Mouse (Mus musculus): ENCODE measurements around the gene Dync1h1. TPM values are rescaled to one million over a fixed set of nuclear protein-coding genes. Genes with fewer than 3 reads are reported as not detected.
A peak's percentile ranks its signal among the peaks of the same experiment; 100 is the strongest.

Dync1h1 gene
- polyA plus RNA-seq, 1 experiment from 2014 or later: 8.3 TPM

GRCm38 (mm10) chr12:110610713-110611112 lies 9.5 kb downstream of the Dync1h1 start:
- ATAC-seq: no peak
- WGBS (ENCODE audit: insufficient replicate concordance): 81% methylated on average over 2 of the region's 2 CpGs
- Histone ChIP-seq H3K9me3 (ENCODE audit: low read length) (no peaks in the 10 kb centered on the region), H3K4me2 (ENCODE audit: low read depth, low read length) (no peak overlapping the region), H3K27ac (ENCODE audit: low read depth) (no peak overlapping the region), H3K4me3 (ENCODE audit: low read depth, low read length) (no peak overlapping the region), H3K36me3 (replicated peaks; ENCODE audit: insufficient read depth, low read length) (peaks cover 28% of the 10 kb centered on the region), H3K4me1 (ENCODE audit: insufficient read depth) (peaks cover 4% of the 10 kb centered on the region; the same call in 1 of the 2 replicates), H3K9ac (replicated peaks) (no peak overlapping the region), H3K27me3 (ENCODE audit: insufficient read depth, low read length) (no peaks in the 10 kb centered on the region)
- DNase-seq: no peak
- TF ChIP-seq EP300 (IDR thresholded peaks at IDR 0.05; ENCODE audit: low read depth) (no peak), CTCF (IDR thresholded peaks at IDR 0.05; ENCODE audit: low read depth) (no peak)

DNA sequence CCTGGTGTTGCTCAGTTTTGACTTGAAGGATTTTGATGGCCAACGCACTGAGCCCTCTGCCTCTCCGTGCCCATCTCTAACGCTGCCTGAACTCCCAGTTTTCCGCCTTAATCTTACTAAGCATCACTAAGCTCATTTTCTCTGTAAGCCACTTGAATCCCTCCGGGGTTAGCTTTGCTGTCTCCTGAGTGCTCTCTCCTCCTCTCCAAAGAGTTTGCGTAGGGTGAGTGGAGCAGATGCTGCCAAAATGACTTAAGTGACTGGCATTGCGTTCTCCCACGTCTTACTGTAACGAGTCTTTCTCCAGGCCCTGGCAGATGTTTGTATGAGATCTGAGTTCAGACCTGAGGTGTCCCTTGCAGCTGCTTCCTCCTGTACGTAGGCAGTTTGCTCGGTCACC lies 28.8 kb downstream of the Dync1h1 start:
- peaks cover 97% of the 10 kb centered on the region for H3K36me3 ChIP-seq (replicated peaks; ENCODE audit: insufficient read depth, low read length)

GRCm38 (mm10) chr12:110636293-110636692 lies 35.0 kb downstream of the Dync1h1 start:
- Histone ChIP-seq H3K9me3 (ENCODE audit: low read length) (no peaks in the 10 kb centered on the region), H3K9ac (replicated peaks) (no peak overlapping the region), H3K36me3 (replicated peaks; ENCODE audit: insufficient read depth, low read length) (peaks cover 95% of the 10 kb centered on the region), H3K27ac (ENCODE audit: low read depth) (no peak overlapping the region), H3K4me2 (ENCODE audit: low read depth, low read length) (no peak overlapping the region), H3K27me3 (ENCODE audit: insufficient read depth, low read length) (no peaks in the 10 kb centered on the region), H3K4me1 (ENCODE audit: insufficient read depth) (no peaks in the 10 kb centered on the region), H3K4me3 (ENCODE audit: low read depth, low read length) (no peak overlapping the region)
- WGBS (ENCODE audit: insufficient replicate concordance): 91% methylated on average over 12 of the region's 12 CpGs
- no peak for ATAC-seq
- TF ChIP-seq EP300 (IDR thresholded peaks at IDR 0.05; ENCODE audit: low read depth) (no peak), CTCF (IDR thresholded peaks at IDR 0.05; ENCODE audit: low read depth) (no peak)
- no peak for DNase-seq

More for the DNA sequence above, 28.8 kb downstream of the Dync1h1 start:
- no peak for DNase-seq
- no peak for ATAC-seq
- no peak overlapping the region for H3K27ac ChIP-seq (ENCODE audit: low read depth)
- no peak for TF ChIP-seq CTCF (IDR thresholded peaks at IDR 0.05; ENCODE audit: low read depth)
- TF ChIP-seq EP300 (IDR thresholded peaks at IDR 0.05; ENCODE audit: low read depth): no peak
- no peak overlapping the region for H3K4me3 ChIP-seq (ENCODE audit: low read depth, low read length)
- no peak overlapping the region for H3K9ac ChIP-seq (replicated peaks)
- WGBS (ENCODE audit: insufficient replicate concordance): 89% methylated on average over 11 of the region's 11 CpGs
- no peaks in the 10 kb centered on the region for H3K4me1 ChIP-seq (ENCODE audit: insufficient read depth)
- no peak overlapping the region for H3K4me2 ChIP-seq (ENCODE audit: low read depth, low read length)
- H3K9me3 ChIP-seq (ENCODE audit: low read length): no peaks in the 10 kb centered on the region
- no peaks in the 10 kb centered on the region for H3K27me3 ChIP-seq (ENCODE audit: insufficient read depth, low read length)

GRCm38 (mm10) chr12:110637507-110638114 lies 36.4 kb downstream of the Dync1h1 start:
- H3K4me2 ChIP-seq (ENCODE audit: low read depth, low read length): no peak overlapping the region
- H3K27me3 ChIP-seq (ENCODE audit: insufficient read depth, low read length): no peaks in the 10 kb centered on the region
- H3K9ac ChIP-seq (replicated peaks): no peak overlapping the region
- no peak overlapping the region for H3K4me3 ChIP-seq (ENCODE audit: low read depth, low read length)
- H3K9me3 ChIP-seq (ENCODE audit: low read length): no peaks in the 10 kb centered on the region
- H3K4me1 ChIP-seq (ENCODE audit: insufficient read depth): no peaks in the 10 kb centered on the region
- H3K36me3 ChIP-seq (replicated peaks; ENCODE audit: insufficient read depth, low read length): peaks cover 95% of the 10 kb centered on the region
- no peak overlapping the region for H3K27ac ChIP-seq (ENCODE audit: low read depth)
- WGBS (ENCODE audit: insufficient replicate concordance): 85% methylated on average over 13 of the region's 13 CpGs
- no peak for TF ChIP-seq CTCF (IDR thresholded peaks at IDR 0.05; ENCODE audit: low read depth)
- TF ChIP-seq EP300 (IDR thresholded peaks at IDR 0.05; ENCODE audit: low read depth): no peak
- DNase-seq (no peak), ATAC-seq (no peak)

DNA sequence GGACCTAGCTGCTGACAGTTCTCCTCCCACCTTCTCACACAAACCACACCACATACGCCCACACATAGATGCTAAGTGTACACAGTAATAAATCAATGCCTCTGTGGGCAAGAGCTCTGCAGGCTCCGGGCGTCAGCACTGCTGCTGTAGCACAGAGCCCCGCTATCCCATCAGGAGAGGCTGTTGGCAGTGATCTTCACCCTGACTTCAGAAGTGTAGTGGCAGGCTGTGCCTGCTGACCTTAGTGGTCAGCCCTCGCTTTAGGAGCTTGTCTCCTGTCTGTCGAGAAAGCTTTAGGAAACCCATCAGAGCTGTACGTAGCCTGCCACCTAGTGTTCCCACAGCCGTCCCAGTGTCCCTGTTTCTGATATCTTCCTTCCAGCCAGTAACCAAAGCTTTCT lies 49.0 kb downstream of the Dync1h1 start:
- DNase-seq: no peak
- H3K36me3 ChIP-seq (replicated peaks; ENCODE audit: insufficient read depth, low read length): peaks cover 85% of the 10 kb centered on the region
- no peak for TF ChIP-seq EP300 (IDR thresholded peaks at IDR 0.05; ENCODE audit: low read depth)
- peak; percentile 25 for TF ChIP-seq CTCF (IDR thresholded peaks at IDR 0.05; ENCODE audit: low read depth)
- H3K4me2 ChIP-seq (ENCODE audit: low read depth, low read length): no peak overlapping the region
- no peaks in the 10 kb centered on the region for H3K27me3 ChIP-seq (ENCODE audit: insufficient read depth, low read length)
- H3K9me3 ChIP-seq (ENCODE audit: low read length): no peaks in the 10 kb centered on the region
- 85% methylated on average over 8 of the region's 8 CpGs for WGBS (ENCODE audit: insufficient replicate concordance)
- no peak overlapping the region for H3K9ac ChIP-seq (replicated peaks)
- ATAC-seq: no peak
- H3K27ac ChIP-seq (ENCODE audit: low read depth): no peak overlapping the region
- no peaks in the 10 kb centered on the region for H3K4me1 ChIP-seq (ENCODE audit: insufficient read depth)
- no peak overlapping the region for H3K4me3 ChIP-seq (ENCODE audit: low read depth, low read length)

DNA sequence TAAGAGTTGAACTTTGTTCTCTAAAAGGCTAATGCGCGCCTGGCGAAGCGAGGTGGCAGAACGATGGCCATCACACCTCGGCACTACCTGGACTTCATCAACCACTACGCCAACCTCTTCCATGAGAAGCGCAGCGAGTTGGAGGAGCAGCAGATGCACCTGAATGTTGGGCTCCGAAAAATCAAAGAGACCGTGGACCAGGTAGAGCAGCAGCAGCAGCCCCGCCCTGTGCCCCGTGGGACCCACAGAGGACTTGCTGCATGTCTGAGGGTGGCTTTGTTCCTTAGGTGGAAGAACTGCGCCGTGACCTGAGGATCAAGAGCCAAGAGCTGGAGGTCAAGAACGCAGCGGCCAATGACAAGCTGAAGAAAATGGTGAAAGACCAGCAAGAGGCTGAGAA lies 50.2 kb downstream of the Dync1h1 start:
- no peak overlapping the region for H3K4me3 ChIP-seq (ENCODE audit: low read depth, low read length)
- H3K27me3 ChIP-seq (ENCODE audit: insufficient read depth, low read length): no peaks in the 10 kb centered on the region
- H3K4me2 ChIP-seq (ENCODE audit: low read depth, low read length): no peak overlapping the region
- H3K4me1 ChIP-seq (ENCODE audit: insufficient read depth): no peaks in the 10 kb centered on the region
- H3K27ac ChIP-seq (ENCODE audit: low read depth): no peak overlapping the region
- WGBS (ENCODE audit: insufficient replicate concordance): 87% methylated on average over 17 of the region's 17 CpGs
- H3K9ac ChIP-seq (replicated peaks): no peak overlapping the region
- peaks cover 89% of the 10 kb centered on the region for H3K36me3 ChIP-seq (replicated peaks; ENCODE audit: insufficient read depth, low read length)
- TF ChIP-seq EP300 (IDR thresholded peaks at IDR 0.05; ENCODE audit: low read depth) (no peak), CTCF (IDR thresholded peaks at IDR 0.05; ENCODE audit: low read depth) (no peak)
- DNase-seq: no peak
- no peak for ATAC-seq
- H3K9me3 ChIP-seq (ENCODE audit: low read length): no peaks in the 10 kb centered on the region

Measured in liver, postnatal 0 days (tissue).